Mouse (Mus musculus): ENCODE results near the gene Tmem123. TPM values are rescaled to one million over a fixed set of nuclear protein-coding genes. Genes with fewer than 3 reads are reported as not detected.

Tmem123 gene
- 102 TPM for polyA plus RNA-seq (2014; fragmentation: Illumina TruSeq; extraction: RNeasy Lipid Tissue Mini Kit (QIAGEN cat#74804); ENCODE audit: low read depth, low replicate concordance)

GRCm38 (mm10) chr9:7763614-7764300 lies at the start of gene Tmem123:
Tmem123 (plus strand) TSS chr9:7764041.

GRCm38 (mm10) chr9:7836905-7837805 lies 73.3 kb downstream of the Tmem123 start, which contains the start of gene Birc2:
Birc2 (minus strand) TSS chr9:7837064.

Other genes with a start within 250 kb of the Tmem123 start
- gene Mmp8, start 205.6 kb upstream of the Tmem123 start, polyA plus RNA-seq (2014; fragmentation: Illumina TruSeq; extraction: RNeasy Lipid Tissue Mini Kit (QIAGEN cat#74804); ENCODE audit: low read depth, low replicate concordance), result not detected
- 0.45 TPM for gene Mmp27, start 192.6 kb upstream of the Tmem123 start, polyA plus RNA-seq (2014; fragmentation: Illumina TruSeq; extraction: RNeasy Lipid Tissue Mini Kit (QIAGEN cat#74804); ENCODE audit: low read depth, low replicate concordance)
- gene Mmp20, start 135.8 kb upstream of the Tmem123 start, polyA plus RNA-seq (2014; fragmentation: Illumina TruSeq; extraction: RNeasy Lipid Tissue Mini Kit (QIAGEN cat#74804); ENCODE audit: low read depth, low replicate concordance), result not detected
- 65.5 TPM for gene Mmp7, start 72.0 kb upstream of the Tmem123 start, polyA plus RNA-seq (2014; fragmentation: Illumina TruSeq; extraction: RNeasy Lipid Tissue Mini Kit (QIAGEN cat#74804); ENCODE audit: low read depth, low replicate concordance)
- gene Birc2, start 73.0 kb downstream of the Tmem123 start, polyA plus RNA-seq (2014; fragmentation: Illumina TruSeq; extraction: RNeasy Lipid Tissue Mini Kit (QIAGEN cat#74804); ENCODE audit: low read depth, low replicate concordance), result 45.5 TPM
- 32.0 TPM for gene Birc3, start 109.1 kb downstream of the Tmem123 start, polyA plus RNA-seq (2014; fragmentation: Illumina TruSeq; extraction: RNeasy Lipid Tissue Mini Kit (QIAGEN cat#74804); ENCODE audit: low read depth, low replicate concordance)
- gene Yap1, start 240.6 kb downstream of the Tmem123 start, polyA plus RNA-seq (2014; fragmentation: Illumina TruSeq; extraction: RNeasy Lipid Tissue Mini Kit (QIAGEN cat#74804); ENCODE audit: low read depth, low replicate concordance), result 59.1 TPM

Measured in adipose tissue, adult 10 weeks (tissue).